Mouse (Mus musculus) stomach, postnatal 0 days (tissue): Measurements from ENCODE around the gene Cadps2. TPM values are rescaled to one million over a fixed set of nuclear protein-coding genes. Genes with fewer than 3 reads are reported as not detected.

Experiments used
- ATAC-seq: fragments of 200-750 bp; cut with Nextera tagmentation; 2 replicates; pipeline ENCODE4 v1.8.0; 2017; ENCODE audit not compliant: low FRiP score, low TSS enrichment
- DNase-seq: peaks from one replicate; pipeline ENCODE4 v3.0.0-alpha.2; 2016; ENCODE audit warnings: low spot score
- H3K27ac ChIP-seq: fragments of 300-500 bp; sonication (generic); replicated peaks from 2 replicates; pipeline ENCODE4 v1.5.1; 2014; ENCODE audit warnings: mild to moderate bottlenecking, control low read depth
- H3K27me3 ChIP-seq: fragments of 300-500 bp; sonication (generic); 2 replicates; pipeline ENCODE4 v1.6.1; 2014; ENCODE audit warnings: low read length; ENCODE audit not compliant: control insufficient read depth, insufficient read depth
- H3K36me3 ChIP-seq: fragments of 300-500 bp; sonication (generic); 2 replicates; pipeline ENCODE4 v1.6.1; 2014; ENCODE audit warnings: low read length, mixed read lengths; ENCODE audit not compliant: control insufficient read depth, insufficient read depth
- H3K4me1 ChIP-seq: fragments of 300-500 bp; sonication (generic); replicated peaks from 2 replicates; pipeline ENCODE4 v1.6.1; 2014; ENCODE audit warnings: antibody characterized with exemption; ENCODE audit not compliant: control insufficient read depth, insufficient read depth
- H3K4me2 ChIP-seq: fragments of 300-500 bp; sonication (generic); replicated peaks from 2 replicates; pipeline ENCODE4 v1.6.1; 2014; ENCODE audit warnings: low read depth, mild to moderate bottlenecking, control low read depth, moderate library complexity
- H3K4me3 ChIP-seq: fragments of 300-500 bp; sonication (generic); 2 replicates; pipeline ENCODE4 v1.5.1; 2014; ENCODE audit warnings: low read depth, low read length, control low read depth
- H3K9ac ChIP-seq: fragments of 300-500 bp; sonication (generic); 2 replicates; pipeline ENCODE4 v1.6.1; 2014; ENCODE audit warnings: mild to moderate bottlenecking, low read length, control low read depth, mixed read lengths
- H3K9me3 ChIP-seq: fragments of 300-500 bp; sonication (generic); 2 replicates; pipeline ENCODE4 v1.6.1; 2016; ENCODE audit warnings: low read length; ENCODE audit not compliant: control insufficient read depth
- CTCF ChIP-seq: IDR thresholded peaks from 2 replicates; pipeline ENCODE4 v1.5.1; 2016; ENCODE audit warnings: antibody characterized with exemption, low read depth, mild to moderate bottlenecking, moderate library complexity
- EP300 ChIP-seq: optimal IDR thresholded peaks from 2 replicates; pipeline ENCODE3; 2016; ENCODE audit warnings: antibody characterized with exemption
- WGBS: fragments of 180-500 bp; shearing (Covaris S2); extraction: QIAGEN DNeasy Blood & Tissue Kit; methylation state at CpG from one replicate; pipeline ENCODE4 v1.1.7; 2014; 5-methylcytosine and 5-hydroxymethylcytosine counted together
- polyA plus RNA-seq: library from polyadenylated mRNA; unstranded; fragments of >200 nt; fragmentation: Nextera tagmentation; extraction: Ambion mirVana; gene quantifications from 2 replicates; pipeline ENCODE4 v1.2.1, GENCODE M21; 2015

Cadps2 gene
- polyA plus RNA-seq, 1 experiment from 2014 or later, result 4.8 TPM

DNA sequence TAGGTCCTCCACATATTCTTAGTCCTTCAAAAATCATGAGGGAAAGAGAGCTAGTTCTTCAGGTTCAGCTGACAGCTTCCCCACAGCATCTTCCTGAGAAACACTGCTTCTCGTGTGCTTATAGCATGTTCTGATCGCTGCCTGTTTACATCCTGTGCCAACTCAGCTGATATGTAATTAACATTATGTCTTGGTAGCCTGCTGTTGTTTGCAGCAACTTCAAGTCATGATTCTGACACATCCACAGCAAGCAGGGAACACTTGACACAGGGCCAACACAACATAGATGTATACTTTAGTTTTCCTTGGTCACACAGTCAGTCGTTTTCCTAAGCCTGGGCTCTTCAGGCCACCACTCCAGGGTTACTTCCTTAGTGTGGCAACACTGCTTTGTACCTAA lies 399.3 kb downstream of the Cadps2 start:
- H3K4me2 ChIP-seq, result no peak overlapping the region
- no peak overlapping the region for H3K4me3 ChIP-seq
- no peaks in the 10 kb centered on the region for H3K27me3 ChIP-seq
- DNase-seq (no peak), ATAC-seq (no peak)
- no peak overlapping the region for H3K9ac ChIP-seq
- 50% methylated on average over 3 of the region's 3 CpGs for WGBS
- no peak overlapping the region for H3K27ac ChIP-seq
- H3K4me1 ChIP-seq, result no peaks in the 10 kb centered on the region
- no peaks in the 10 kb centered on the region for H3K36me3 ChIP-seq
- no peaks in the 10 kb centered on the region for H3K9me3 ChIP-seq
- TF ChIP-seq CTCF (no peak), EP300 (no peak)

GRCm38 (mm10) chr6:23410256-23411049 lies 428.8 kb downstream of the Cadps2 start:
- DNase-seq (no peak), ATAC-seq (no peak)
- Histone ChIP-seq H3K27me3 (no peaks in the 10 kb centered on the region), H3K4me3 (no peak overlapping the region), H3K36me3 (no peaks in the 10 kb centered on the region), H3K27ac (no peak overlapping the region), H3K4me2 (no peak overlapping the region), H3K4me1 (no peaks in the 10 kb centered on the region), H3K9ac (no peak overlapping the region), H3K9me3 (no peaks in the 10 kb centered on the region)
- WGBS, result 9% methylated on average over 12 of the region's 12 CpGs
- no peak for TF ChIP-seq EP300
- TF ChIP-seq CTCF, result no peak

- H3K4me2 ChIP-seq, result no peak overlapping the region
- WGBS, result 74% methylated on average over 2 of the region's 2 CpGs
- no peak overlapping the region for H3K9ac ChIP-seq
- DNase-seq (no peak), ATAC-seq (no peak)
- no peak for TF ChIP-seq EP300
- TF ChIP-seq CTCF, result no peak
- no peak overlapping the region for H3K4me3 ChIP-seq
- H3K36me3 ChIP-seq, result no peaks in the 10 kb centered on the region
- H3K4me1 ChIP-seq, result no peaks in the 10 kb centered on the region
- H3K9me3 ChIP-seq, result no peaks in the 10 kb centered on the region
- no peak overlapping the region for H3K27ac ChIP-seq
- no peaks in the 10 kb centered on the region for H3K27me3 ChIP-seq
These were observed 445.1 kb downstream of the Cadps2 start for GRCm38 (mm10) chr6:23394131-23394530.

DNA sequence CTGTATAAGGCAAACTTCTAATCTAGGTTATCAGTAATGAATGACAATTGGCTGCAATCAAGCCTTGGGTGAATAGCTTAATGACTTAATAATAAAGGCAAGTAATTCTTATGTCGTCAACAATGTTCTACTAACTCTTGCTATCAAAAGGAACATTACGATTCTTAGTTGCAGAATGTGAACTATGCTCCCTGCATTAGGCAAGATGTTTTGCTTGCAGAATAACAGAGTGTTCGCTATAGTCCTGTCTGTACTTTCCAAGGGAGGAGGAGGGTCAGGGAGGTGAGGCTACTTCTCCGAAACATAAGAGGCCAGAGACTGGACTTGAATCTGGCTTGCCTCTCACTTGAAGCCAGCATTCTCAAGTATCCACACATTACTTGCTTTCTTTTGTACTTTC lies 446.5 kb downstream of the Cadps2 start:
- no peaks in the 10 kb centered on the region for H3K27me3 ChIP-seq
- H3K9ac ChIP-seq, result no peak overlapping the region
- H3K4me2 ChIP-seq, result no peak overlapping the region
- DNase-seq (no peak), ATAC-seq (no peak)
- TF ChIP-seq CTCF (no peak), EP300 (no peak)
- H3K9me3 ChIP-seq, result no peaks in the 10 kb centered on the region
- 76% methylated on average over 4 of the region's 4 CpGs for WGBS
- no peak overlapping the region for H3K4me3 ChIP-seq
- H3K27ac ChIP-seq, result no peak overlapping the region
- no peaks in the 10 kb centered on the region for H3K4me1 ChIP-seq
- no peaks in the 10 kb centered on the region for H3K36me3 ChIP-seq

DNA sequence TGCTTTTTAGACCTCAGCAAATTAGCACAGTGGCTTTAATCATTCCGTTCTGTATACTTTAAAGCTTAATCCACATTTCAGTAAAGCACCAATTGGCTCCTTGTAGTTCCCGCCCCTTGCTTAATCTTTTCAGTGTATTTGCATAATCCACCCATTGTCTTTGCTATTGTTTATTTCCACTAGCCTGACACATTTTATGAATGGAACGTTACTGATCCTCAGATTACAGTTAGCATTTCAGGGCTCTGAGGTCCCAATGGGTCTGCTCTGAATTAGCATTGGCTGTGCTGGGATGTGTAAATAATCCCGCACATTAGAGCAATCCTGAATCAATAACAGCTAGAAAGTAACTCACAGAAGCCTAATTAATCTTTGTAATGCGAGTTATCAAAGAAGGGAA lies 452.5 kb downstream of the Cadps2 start:
- ATAC-seq (no peak), DNase-seq (no peak)
- WGBS, result 41% methylated on average over 5 of the region's 5 CpGs
- no peaks in the 10 kb centered on the region for H3K36me3 ChIP-seq
- no peak for TF ChIP-seq EP300
- no peak for TF ChIP-seq CTCF
- H3K9me3 ChIP-seq, result no peaks in the 10 kb centered on the region
- H3K27ac ChIP-seq, result no peak overlapping the region
- no peak overlapping the region for H3K4me3 ChIP-seq
- no peaks in the 10 kb centered on the region for H3K27me3 ChIP-seq
- H3K9ac ChIP-seq, result no peak overlapping the region
- H3K4me1 ChIP-seq, result no peaks in the 10 kb centered on the region
- no peak overlapping the region for H3K4me2 ChIP-seq

DNA sequence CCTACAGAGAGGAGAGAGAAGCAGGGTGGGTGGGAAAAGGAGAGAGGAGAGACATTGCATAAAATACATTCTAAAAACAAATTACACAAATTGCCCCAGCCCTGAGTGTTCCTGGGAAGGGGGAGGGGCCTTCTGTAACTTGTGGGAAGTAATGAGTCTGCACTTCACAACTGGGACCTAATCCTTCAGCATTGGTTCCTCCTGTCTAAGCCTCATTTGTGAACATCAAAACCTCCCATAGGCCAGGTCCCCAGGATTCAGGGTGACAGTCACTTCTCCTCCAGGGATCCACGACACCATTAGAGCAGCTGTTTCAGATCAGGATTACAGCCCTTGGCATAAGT lies 456.2 kb downstream of the Cadps2 start:
- Histone ChIP-seq H3K27ac (no peak overlapping the region), H3K4me3 (no peak overlapping the region), H3K36me3 (no peaks in the 10 kb centered on the region), H3K9me3 (no peaks in the 10 kb centered on the region), H3K9ac (no peak overlapping the region), H3K4me2 (no peak overlapping the region), H3K27me3 (no peaks in the 10 kb centered on the region), H3K4me1 (no peaks in the 10 kb centered on the region)
- DNase-seq (no peak), ATAC-seq (no peak)
- no peak for TF ChIP-seq CTCF
- no peak for TF ChIP-seq EP300
- 35% methylated on average over 1 of the region's 1 CpGs for WGBS
